12 mouse cellular contexts compared by ENCODE assay signal in genomic region chr7:19239986-19240385, GRCm38 (mm10). TPM values are rescaled to one million over a fixed set of nuclear protein-coding genes. Genes with fewer than 3 reads are reported as not detected.
A peak's percentile ranks its signal among the peaks of the same experiment; 100 is the strongest.
DNase-seq lines count a peak whose midpoint lies in the region; ATAC-seq and TF ChIP-seq lines count a peak whose summit lies in the region.
"Had no signal": no experiment of that assay in that cellular context is flagged by ENCODE, and none has a peak within 500 bp of the region (broad histone marks: within the 10 kb centered on the region; RNA-seq: fewer than 3 reads in every experiment).

No protein-coding gene starts in this region.

- no peak for ATAC-seq in heart, embryonic 12.5 days (ENCODE audit: insufficient number of reproducible peaks, low FRiP score)
- ATAC-seq in hindbrain, embryonic 13.5 days (ENCODE audit: low FRiP score): no peak
- ATAC-seq in liver, embryonic 16.5 days (ENCODE audit: low read depth): peak; percentile 91

- no peak for TF ChIP-seq CTCF in thymus, adult 2 months (IDR thresholded peaks at IDR 0.05; ENCODE audit: borderline replicate concordance, control insufficient read depth, extremely low read depth, insufficient read depth, low read length, poor library complexity)

- peaks cover 48% of the 10 kb centered on the region for H3K4me1 ChIP-seq in heart, embryonic 12.5 days (replicated peaks)
- H3K4me1 ChIP-seq in ES-E14 (ENCODE audit: control insufficient read depth in 2 of 2, insufficient read depth in 2 of 2, low read length in 2 of 2, poor library complexity in 1 of 2): peaks cover 4 to 21% of the 10 kb centered on the region in 2 experiments; a peak in 3 of 4 replicates
- H3K4me1 ChIP-seq in hindbrain, embryonic 13.5 days (replicated peaks): peaks cover 19% of the 10 kb centered on the region
- H3K4me1 ChIP-seq in liver, embryonic 16.5 days (ENCODE audit: control insufficient read depth, low read depth, low read length): peaks cover 66% of the 10 kb centered on the region
- H3K4me1 ChIP-seq in thymus, adult 2 months (replicated peaks; ENCODE audit: control insufficient read depth, insufficient read depth, low read length): no peaks in the 10 kb centered on the region

- in situ Hi-C loops in ES-E14 (cut with MboI; ENCODE audit: low sequenced_read_pairs in 2 of 2, unreplicated experiment in 2 of 2): no loop called here

- intact Hi-C loops in heart, postnatal 25 days (cut with DNase I): loop anchor here (1.0 to 2.0 kb wide), 2 partner anchors 41 to 103 kb away; no protein-coding TSS in a partner anchor

- H3K36me3 ChIP-seq in heart, embryonic 12.5 days: peaks cover 20% of the 10 kb centered on the region
- H3K36me3 ChIP-seq in ES-E14 (ENCODE audit: control insufficient read depth, insufficient read depth, low read length, poor library complexity, severe bottlenecking): peaks cover 4% of the 10 kb centered on the region; the same call in 1 of the 2 replicates
- H3K36me3 ChIP-seq in hindbrain, embryonic 13.5 days: peaks cover 4% of the 10 kb centered on the region
- no peaks in the 10 kb centered on the region; the same call in 1 of the 2 replicates for H3K36me3 ChIP-seq in liver, embryonic 16.5 days (ENCODE audit: control insufficient read depth, insufficient read depth)
- H3K36me3 ChIP-seq in thymus, adult 2 months (ENCODE audit: control insufficient read depth, insufficient read depth, low read length): peaks cover under 1% of the 10 kb centered on the region; the same call in 1 of the 2 replicates

- H3K9me3 ChIP-seq in heart, embryonic 12.5 days (replicated peaks): no peaks in the 10 kb centered on the region
- H3K9me3 ChIP-seq in ES-E14 (ENCODE audit: control insufficient read depth, insufficient read depth, low read depth, low read length): no peaks in the 10 kb centered on the region
- no peaks in the 10 kb centered on the region for H3K9me3 ChIP-seq in hindbrain, embryonic 13.5 days
- no peaks in the 10 kb centered on the region for H3K9me3 ChIP-seq in liver, embryonic 16.5 days (replicated peaks; ENCODE audit: control insufficient read depth, low read length)

- no peak for TF ChIP-seq POLR2A in thymus, adult 2 months (IDR thresholded peaks at IDR 0.05; ENCODE audit: control insufficient read depth, extremely low read depth, insufficient read depth, low read length, poor library complexity)

- 60% methylated on average over 4 of the region's 4 CpGs for WGBS in heart, embryonic 12.5 days
- 48% methylated on average over 4 of the region's 4 CpGs for WGBS in hindbrain, embryonic 13.5 days
- 14% methylated on average over 1 of the region's 4 CpGs for WGBS in liver, embryonic 16.5 days (ENCODE audit: insufficient replicate concordance)
- 81% methylated on average over 1 of the region's 4 CpGs for WGBS in thymus, adult 2 months

- DNase-seq in heart, postnatal 25 days (ENCODE audit: low spot score): no peak
- DNase-seq in ES-E14 (ENCODE audit: low read depth, low spot score): no peak
- DNase-seq in adrenal gland, postnatal 25 days: no peak
- no peak for DNase-seq in kidney, postnatal 36 days
- DNase-seq in thymus, adult 2 months: no peak

- H3K27me3 ChIP-seq in heart, embryonic 12.5 days (replicated peaks): no peaks in the 10 kb centered on the region
- H3K27me3 ChIP-seq in hindbrain, embryonic 13.5 days: no peaks in the 10 kb centered on the region
- H3K27me3 ChIP-seq in liver, embryonic 16.5 days (ENCODE audit: control insufficient read depth, insufficient read depth, low read depth, low read length): no peaks in the 10 kb centered on the region
- no peaks in the 10 kb centered on the region for H3K27me3 ChIP-seq in thymus, adult 2 months (ENCODE audit: control insufficient read depth, insufficient read depth, low read length)

- H3K4me2 ChIP-seq in heart, embryonic 12.5 days: no peak overlapping the region
- H3K4me2 ChIP-seq in hindbrain, embryonic 13.5 days: no peak overlapping the region
- H3K4me2 ChIP-seq in liver, embryonic 16.5 days (ENCODE audit: low read depth, low read length): peak overlapping the region; percentile 60

- no peak overlapping the region for H3K9ac ChIP-seq in heart, embryonic 12.5 days
- H3K9ac ChIP-seq in ES-E14 (ENCODE audit: insufficient read depth, low read depth, low read length, poor library complexity, severe bottlenecking): no peak overlapping the region
- H3K9ac ChIP-seq in hindbrain, embryonic 13.5 days: no peak overlapping the region
- peak overlapping the region; percentile 35 for H3K9ac ChIP-seq in liver, embryonic 16.5 days (ENCODE audit: low read depth, low read length)

- 0 out of 2 replicates have a peak overlapping the region, but pooled peaks have one; percentile 25 for H3K27ac ChIP-seq in heart, embryonic 12.5 days (ENCODE audit: poor library complexity, severe bottlenecking)
- H3K27ac ChIP-seq in ES-E14 (ENCODE audit: insufficient read depth, low read depth, low read length, poor library complexity, severe bottlenecking): peak overlapping the region; percentile 60; the same call in 1 of the 2 replicates
- peak overlapping the region; percentile 15; the same call in 1 of the 2 replicates for H3K27ac ChIP-seq in hindbrain, embryonic 13.5 days
- peak overlapping the region; percentile 89 for H3K27ac ChIP-seq in liver, embryonic 16.5 days (ENCODE audit: low read length)
- no peak overlapping the region for H3K27ac ChIP-seq in thymus, adult 2 months (ENCODE audit: control insufficient read depth, insufficient read depth, low read length)

- H3K4me3 ChIP-seq in heart, embryonic 12.5 days: no peak overlapping the region
- H3K4me3 ChIP-seq in ES-E14 (ENCODE audit: insufficient read depth in 1 of 2, low read depth in 1 of 2, low read length in 2 of 2, poor library complexity in 1 of 2, severe bottlenecking in 1 of 2): no peak overlapping the region
- no peak overlapping the region for H3K4me3 ChIP-seq in hindbrain, embryonic 13.5 days
- H3K4me3 ChIP-seq in liver, embryonic 16.5 days (ENCODE audit: low read depth, low read length): peak overlapping the region; percentile 26
- no peak overlapping the region for H3K4me3 ChIP-seq in thymus, adult 2 months (ENCODE audit: control insufficient read depth, insufficient read depth, low read length)

TF ChIP-seq in ES-E14, 5 proteins besides CTCF, POLR2A, EP300 and RAD21:
- TF ChIP-seq CHD2 (IDR thresholded peaks at IDR 0.05; ENCODE audit: low read depth, low read length) (no peak), ZNF384 (IDR thresholded peaks at IDR 0.05; ENCODE audit: low read depth, low read length) (no peak), ZC3H11A (IDR thresholded peaks at IDR 0.05; ENCODE audit: borderline replicate concordance, low read depth, low read length) (no peak), HCFC1 (IDR thresholded peaks at IDR 0.05; ENCODE audit: borderline replicate concordance, insufficient read depth, low read length) (no peak), MAFK (IDR thresholded peaks at IDR 0.05; ENCODE audit: insufficient read depth, low read depth, low read length) (no peak)

RNA-seq across cellular contexts. Expression of gene Opa3, which starts 11.9 kb away (rescaled TPM):
- 37.0 and 38.4 TPM in 2 replicates for polyA plus RNA-seq in heart, embryonic 12.5 days (2016; fragmentation: Nextera tagmentation; extraction: Ambion mirVana)
- total RNA-seq in heart, postnatal 25 days (2021): 10 to 100 TPM; 57.6 to 59.3 TPM
- total RNA-seq in ES-E14 (2012; rRNA removed): 12.6 and 15.8 TPM in 2 replicates
- 36.9 and 37.1 TPM in 2 replicates for polyA plus RNA-seq in hindbrain, embryonic 13.5 days (2015; fragmentation: Nextera tagmentation; extraction: Ambion mirVana)
- polyA plus RNA-seq in liver, embryonic 16.5 days (2015; fragmentation: Nextera tagmentation; extraction: Ambion mirVana): 13.2 and 14.3 TPM in 2 replicates
- total RNA-seq in adrenal gland, postnatal 25 days (2021): 26.9 and 30.6 TPM in 2 replicates
- 46.5 and 46.7 TPM in 2 replicates for polyA plus RNA-seq in thymus, adult 2 months (2012; rRNA removed)

RNA-seq across cellular contexts. Expression of gene Gpr4, which starts 27.6 kb away (rescaled TPM):
- polyA plus RNA-seq in heart, embryonic 12.5 days (2016; fragmentation: Nextera tagmentation; extraction: Ambion mirVana): 0.97 and 1.1 TPM in 2 replicates
- total RNA-seq in heart, postnatal 25 days (2021): 1 to 10 TPM; 8.6 to 9.4 TPM
- 3.8 TPM in 2 replicates for total RNA-seq in ES-E14 (2012; rRNA removed)
- polyA plus RNA-seq in hindbrain, embryonic 13.5 days (2015; fragmentation: Nextera tagmentation; extraction: Ambion mirVana): 1.8 and 2.3 TPM in 2 replicates
- polyA plus RNA-seq in liver, embryonic 16.5 days (2015; fragmentation: Nextera tagmentation; extraction: Ambion mirVana): 0.49 and 0.60 TPM in 2 replicates
- 6.2 and 7.5 TPM in 2 replicates for total RNA-seq in adrenal gland, postnatal 25 days (2021)
- 4.2 and 5.5 TPM in 2 replicates for polyA plus RNA-seq in thymus, adult 2 months (2012; rRNA removed)
- total RNA-seq: monocyte, adult 5-6 weeks had no signal

RNA-seq across cellular contexts. Expression of gene Vasp, which starts 31.6 kb away (rescaled TPM):
- 93.7 and 99.0 TPM in 2 replicates for polyA plus RNA-seq in heart, embryonic 12.5 days (2016; fragmentation: Nextera tagmentation; extraction: Ambion mirVana)
- total RNA-seq in heart, postnatal 25 days (2021): 10 to 100 TPM; 35.7 to 39.4 TPM
- total RNA-seq in ES-E14 (2012; rRNA removed): 92.5 and 108 TPM in 2 replicates
- polyA plus RNA-seq in hindbrain, embryonic 13.5 days (2015; fragmentation: Nextera tagmentation; extraction: Ambion mirVana): 38.5 and 39.7 TPM in 2 replicates
- 32.8 and 33.0 TPM in 2 replicates for polyA plus RNA-seq in liver, embryonic 16.5 days (2015; fragmentation: Nextera tagmentation; extraction: Ambion mirVana)
- total RNA-seq in adrenal gland, postnatal 25 days (2021): 47.4 and 61.4 TPM in 2 replicates
- 325 and 327 TPM in 2 replicates for polyA plus RNA-seq in thymus, adult 2 months (2012; rRNA removed)

RNA-seq across cellular contexts. Expression of gene Ppm1n, which starts 39.9 kb away (rescaled TPM):
- polyA plus RNA-seq in heart, embryonic 12.5 days (2016; fragmentation: Nextera tagmentation; extraction: Ambion mirVana): not detected in 2 replicates
- total RNA-seq in heart, postnatal 25 days (2021): not detected
- 2.9 and 9.7 TPM in 2 replicates for total RNA-seq in ES-E14 (2012; rRNA removed)
- polyA plus RNA-seq in hindbrain, embryonic 13.5 days (2015; fragmentation: Nextera tagmentation; extraction: Ambion mirVana): 0.49 and 0.69 TPM in 2 replicates
- 0.11 TPM in 1 of 2 replicates, not detected in the other for polyA plus RNA-seq in liver, embryonic 16.5 days (2015; fragmentation: Nextera tagmentation; extraction: Ambion mirVana)
- not detected in 2 replicates for total RNA-seq in adrenal gland, postnatal 25 days (2021)
- polyA plus RNA-seq in thymus, adult 2 months (2012; rRNA removed): 0.57 and 0.63 TPM in 2 replicates
- total RNA-seq: monocyte, adult 5-6 weeks had no signal
- polyA plus RNA-seq: gonadal fat pad, adult 2 months; lung, embryonic 16.5 days had no signal

RNA-seq across cellular contexts. Expression of gene Rtn2, which starts 42.4 kb away (rescaled TPM):
- polyA plus RNA-seq in heart, embryonic 12.5 days (2016; fragmentation: Nextera tagmentation; extraction: Ambion mirVana): 23.6 and 26.7 TPM in 2 replicates
- total RNA-seq in heart, postnatal 25 days (2021): 100 to 1,000 TPM; 124 to 136 TPM
- 9.9 and 10.8 TPM in 2 replicates for total RNA-seq in ES-E14 (2012; rRNA removed)
- 101 and 104 TPM in 2 replicates for polyA plus RNA-seq in hindbrain, embryonic 13.5 days (2015; fragmentation: Nextera tagmentation; extraction: Ambion mirVana)
- polyA plus RNA-seq in liver, embryonic 16.5 days (2015; fragmentation: Nextera tagmentation; extraction: Ambion mirVana): 2.9 and 4.1 TPM in 2 replicates
- total RNA-seq in adrenal gland, postnatal 25 days (2021): 2.5 and 5.3 TPM in 2 replicates
- 3.0 and 19.9 TPM in 2 replicates for polyA plus RNA-seq in thymus, adult 2 months (2012; rRNA removed)
- total RNA-seq: monocyte, adult 5-6 weeks had no signal
- polyA plus RNA-seq: CD4-positive, CD25-positive, alpha-beta regulatory T cell, adult 4 months had no signal
